Mouse (Mus musculus) embryonic facial prominence, embryonic 12.5 days (tissue): ENCODE data around the gene Hsd17b13. TPM values are rescaled to one million over a fixed set of nuclear protein-coding genes. Genes with fewer than 3 reads are reported as not detected.
"Not testable (repeated sequence)": the region's sequence is repeated elsewhere in the genome, so short reads cannot be mapped to it uniquely, and the experiment has no call there.

ENCODE experiments used
- ATAC-seq: fragments of 200-750 bp; cut with Nextera tagmentation; 2 replicates; pipeline ENCODE4 v1.8.0; 2017; ENCODE audit not compliant: insufficient number of reproducible peaks, insufficient read depth, low FRiP score, low TSS enrichment
- H3K27ac ChIP-seq: fragments of 300-500 bp; sonication (generic); 2 replicates; pipeline ENCODE4 v1.5.1; 2016; ENCODE audit warnings: mild to moderate bottlenecking
- H3K27me3 ChIP-seq: fragments of 300-500 bp; sonication (generic); 2 replicates; pipeline ENCODE4 v1.6.1; 2016; ENCODE audit warnings: mild to moderate bottlenecking, moderate library complexity
- H3K36me3 ChIP-seq: fragments of 300-500 bp; sonication (generic); 2 replicates; pipeline ENCODE4 v1.6.1; 2016; ENCODE audit warnings: mild to moderate bottlenecking
- H3K4me1 ChIP-seq: fragments of 300-500 bp; sonication (generic); 2 replicates; pipeline ENCODE4 v1.6.1; 2016
- H3K4me2 ChIP-seq: fragments of 300-500 bp; sonication (generic); replicated peaks from 2 replicates; pipeline ENCODE4 v1.6.1; 2016; ENCODE audit warnings: mild to moderate bottlenecking, moderate library complexity
- H3K4me3 ChIP-seq: fragments of 300-500 bp; sonication (generic); 2 replicates; pipeline ENCODE4 v1.5.1; 2016; ENCODE audit warnings: mild to moderate bottlenecking
- H3K9ac ChIP-seq: fragments of 300-500 bp; sonication (generic); 2 replicates; pipeline ENCODE4 v1.6.1; 2016; ENCODE audit warnings: mild to moderate bottlenecking, moderate library complexity
- H3K9me3 ChIP-seq: fragments of 300-500 bp; sonication (generic); 2 replicates; pipeline ENCODE4 v1.6.1; 2016; ENCODE audit warnings: mild to moderate bottlenecking, moderate library complexity
- WGBS: fragments of 180-500 bp; shearing (Covaris S2); methylation state at CpG from one replicate; pipeline ENCODE4 v1.1.7; 2016; 5-methylcytosine and 5-hydroxymethylcytosine counted together
- polyA plus RNA-seq: library from polyadenylated mRNA; unstranded; fragments of >200 nt; fragmentation: Nextera tagmentation; extraction: Ambion mirVana; gene quantifications from 2 replicates; pipeline ENCODE4 v1.2.1, GENCODE M21; 2016

The Hsd17b13 gene
- polyA plus RNA-seq, 1 experiment from 2014 or later: not detected

- H3K9ac ChIP-seq: no peak overlapping the region
- H3K9me3 ChIP-seq: no peaks in the 10 kb centered on the region
- H3K27me3 ChIP-seq: no peaks in the 10 kb centered on the region
- no peak for ATAC-seq
- H3K27ac ChIP-seq: no peak overlapping the region
- 89% methylated on average over 7 of the region's 7 CpGs for WGBS
- H3K4me2 ChIP-seq: no peak overlapping the region
- H3K4me3 ChIP-seq: no peak overlapping the region
- H3K36me3 ChIP-seq: no peaks in the 10 kb centered on the region
- H3K4me1 ChIP-seq: no peaks in the 10 kb centered on the region
These were observed 829 bp upstream of the Hsd17b13 start for GRCm38 (mm10) chr5:103977907-103978570.

DNA sequence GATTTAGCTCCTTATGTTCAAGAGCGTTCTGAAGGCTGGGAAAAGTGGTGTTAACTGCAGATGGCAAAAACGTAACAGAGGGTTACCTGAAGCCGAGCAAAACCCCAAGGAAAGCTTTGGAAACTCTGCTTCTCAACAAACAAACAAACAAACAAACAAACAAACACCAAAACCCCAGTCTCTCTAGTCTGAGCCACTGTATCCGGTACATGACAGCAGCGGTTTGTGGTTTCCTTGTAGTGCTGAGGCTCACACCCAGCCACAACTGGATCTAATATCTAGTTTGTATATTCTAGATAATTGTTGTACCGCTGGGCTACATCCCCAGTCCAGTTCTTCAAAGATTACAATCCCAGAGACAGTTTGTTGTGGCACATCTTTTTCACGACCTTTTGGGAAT is 1.5 kb downstream of the Hsd17b13 start:
- no peak for ATAC-seq
- Histone ChIP-seq H3K9me3 (no peaks in the 10 kb centered on the region), H3K27me3 (no peaks in the 10 kb centered on the region), H3K9ac (no peak overlapping the region), H3K4me1 (no peaks in the 10 kb centered on the region), H3K4me2 (no peak overlapping the region), H3K27ac (no peak overlapping the region), H3K36me3 (no peaks in the 10 kb centered on the region), H3K4me3 (no peak overlapping the region)
- WGBS: 73% methylated on average over 7 of the region's 7 CpGs

- H3K4me1 ChIP-seq: no peaks in the 10 kb centered on the region
- no peak for ATAC-seq
- H3K36me3 ChIP-seq: no peaks in the 10 kb centered on the region
- H3K27ac ChIP-seq: no peak overlapping the region
- H3K27me3 ChIP-seq: no peaks in the 10 kb centered on the region
- H3K9ac ChIP-seq: no peak overlapping the region
- no peaks in the 10 kb centered on the region for H3K9me3 ChIP-seq
- H3K4me2 ChIP-seq: no peak overlapping the region
- 75% methylated on average over 13 of the region's 13 CpGs for WGBS
- H3K4me3 ChIP-seq: no peak overlapping the region
These were observed 4.4 kb downstream of the Hsd17b13 start for GRCm38 (mm10) chr5:103972801-103973200.

GRCm38 (mm10) chr5:103972379-103972778 is 4.8 kb downstream of the Hsd17b13 start:
- H3K27me3 ChIP-seq: no peaks in the 10 kb centered on the region

DNA sequence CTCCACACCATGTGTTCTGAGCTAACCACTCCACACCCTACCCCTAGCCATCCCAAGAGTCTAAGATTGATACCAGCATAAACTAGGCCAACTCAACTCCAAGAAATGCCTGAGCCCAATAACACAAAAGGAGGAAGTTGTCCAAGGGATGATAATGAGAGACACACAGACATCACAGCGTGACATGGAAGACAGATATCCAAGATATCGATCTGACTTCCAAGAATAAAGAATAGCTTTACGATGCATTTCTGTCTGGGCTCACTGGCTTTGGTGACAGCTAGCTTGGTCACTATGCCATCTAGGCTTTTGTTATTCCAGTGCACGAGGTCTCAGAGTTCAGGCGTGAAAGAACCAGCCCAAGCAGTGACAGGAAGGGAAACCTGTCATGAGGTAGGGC is 6.2 kb downstream of the Hsd17b13 start:
- no peak for ATAC-seq
- H3K4me3 ChIP-seq: no peak overlapping the region
- no peaks in the 10 kb centered on the region for H3K4me1 ChIP-seq
- no peak overlapping the region for H3K9ac ChIP-seq
- WGBS: 81% methylated on average over 5 of the region's 5 CpGs
- no peak overlapping the region for H3K4me2 ChIP-seq
- no peaks in the 10 kb centered on the region for H3K9me3 ChIP-seq
- H3K36me3 ChIP-seq: no peaks in the 10 kb centered on the region
- H3K27ac ChIP-seq: no peak overlapping the region
- H3K27me3 ChIP-seq: no peaks in the 10 kb centered on the region

More at GRCm38 (mm10) chr5:103972379-103972778, 4.8 kb downstream of the Hsd17b13 start:
- 64% methylated on average over 19 of the region's 19 CpGs for WGBS
- no peaks in the 10 kb centered on the region for H3K9me3 ChIP-seq
- H3K36me3 ChIP-seq: no peaks in the 10 kb centered on the region
- ATAC-seq: no peak
- no peaks in the 10 kb centered on the region for H3K4me1 ChIP-seq
- no peak overlapping the region for H3K9ac ChIP-seq
- no peak overlapping the region for H3K4me2 ChIP-seq
- no peak overlapping the region for H3K27ac ChIP-seq
- H3K4me3 ChIP-seq: no peak overlapping the region

DNA sequence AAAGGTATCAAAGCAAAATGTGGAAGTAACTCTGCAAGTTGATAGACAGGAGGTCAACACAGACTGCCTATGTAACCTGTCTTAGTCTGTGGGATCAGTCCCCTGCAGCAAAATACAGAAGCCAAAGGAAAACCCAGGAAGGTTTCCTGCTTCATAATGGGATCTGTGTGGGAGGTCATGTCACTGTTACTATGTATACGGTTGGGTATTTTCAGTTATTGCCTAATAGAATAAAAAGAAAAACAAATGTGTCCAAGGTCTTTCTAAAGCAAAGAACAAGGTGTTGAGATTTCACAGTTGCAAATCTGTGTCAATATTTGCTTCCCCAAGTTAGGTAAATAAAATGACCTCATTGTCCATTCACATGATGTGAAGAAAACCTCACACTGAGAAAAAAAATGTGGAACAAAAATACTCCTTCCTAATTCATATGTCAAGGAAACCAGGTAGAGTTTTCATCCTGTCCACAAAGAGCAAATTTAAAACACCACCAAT is 14.2 kb downstream of the Hsd17b13 start:
- no peak overlapping the region for H3K4me3 ChIP-seq
- ATAC-seq: no peak
- 61% methylated on average over 1 of the region's 1 CpGs for WGBS
- no peaks in the 10 kb centered on the region for H3K4me1 ChIP-seq
- H3K9ac ChIP-seq: no peak overlapping the region
- no peak overlapping the region for H3K4me2 ChIP-seq
- no peaks in the 10 kb centered on the region for H3K27me3 ChIP-seq
- no peaks in the 10 kb centered on the region for H3K36me3 ChIP-seq
- H3K27ac ChIP-seq: no peak overlapping the region
- no peaks in the 10 kb centered on the region for H3K9me3 ChIP-seq

GRCm38 (mm10) chr5:103954638-103955037 is 22.6 kb downstream of the Hsd17b13 start:
- Histone ChIP-seq H3K9ac (no peak overlapping the region), H3K4me3 (no peak overlapping the region), H3K36me3 (no peaks in the 10 kb centered on the region), H3K4me2 (no peak overlapping the region), H3K9me3 (no peaks in the 10 kb centered on the region), H3K4me1 (no peaks in the 10 kb centered on the region), H3K27ac (no peak overlapping the region), H3K27me3 (no peaks in the 10 kb centered on the region)
- ATAC-seq: no peak
- 77% methylated on average over 5 of the region's 5 CpGs for WGBS

DNA sequence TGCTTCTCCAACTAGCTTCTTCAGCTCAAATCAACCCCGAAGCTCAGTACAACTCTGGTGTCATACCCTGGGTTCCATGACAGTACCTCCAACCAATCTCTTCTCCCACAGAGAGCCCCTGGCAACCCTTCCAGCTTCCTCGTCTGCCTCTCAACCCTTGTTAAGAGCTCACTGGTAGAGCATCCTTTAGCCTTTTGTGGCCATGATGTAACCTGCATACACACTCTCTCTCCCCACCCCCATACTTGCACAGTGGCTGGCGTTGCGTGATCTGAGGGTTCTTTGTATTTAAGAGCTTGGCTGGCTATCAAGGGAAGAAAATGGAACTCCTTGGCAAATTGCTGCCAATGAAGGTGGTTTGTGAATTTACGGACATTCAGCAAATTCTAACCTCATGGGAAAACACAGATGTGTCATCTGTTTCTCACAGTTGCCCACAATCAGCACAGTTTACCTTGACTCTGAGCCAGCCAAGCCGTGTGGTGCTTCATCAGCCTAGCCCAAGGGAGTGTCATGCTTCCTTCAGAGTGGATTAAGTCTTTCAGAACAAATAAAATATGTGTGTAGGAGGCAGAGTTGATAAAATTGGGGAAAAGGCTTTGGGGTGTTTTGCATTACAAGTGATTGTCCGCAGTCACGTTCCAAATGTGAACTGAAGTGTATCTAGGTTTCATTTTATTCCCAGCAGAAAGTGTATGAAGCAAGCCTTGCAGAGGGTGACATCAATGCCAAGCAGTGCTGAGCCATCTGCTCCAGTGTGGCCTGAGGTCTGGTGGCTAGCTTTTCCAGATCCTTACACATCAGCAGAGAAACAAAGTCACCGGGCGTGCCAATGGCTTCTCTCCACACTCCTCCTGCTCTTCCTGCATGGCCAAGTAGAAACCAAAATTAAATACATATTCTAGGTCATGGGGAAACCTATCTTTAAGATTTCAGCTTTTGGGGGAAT is 23.8 kb downstream of the Hsd17b13 start:
- Histone ChIP-seq H3K9ac (no peak overlapping the region), H3K4me2 (no peak overlapping the region), H3K27me3 (no peaks in the 10 kb centered on the region), H3K9me3 (no peaks in the 10 kb centered on the region), H3K36me3 (no peaks in the 10 kb centered on the region), H3K27ac (no peak overlapping the region), H3K4me1 (no peaks in the 10 kb centered on the region), H3K4me3 (no peak overlapping the region)
- 80% methylated on average over 10 of the region's 10 CpGs for WGBS
- ATAC-seq: no peak

GRCm38 (mm10) chr5:103950138-103950537 is 27.1 kb downstream of the Hsd17b13 start:
- H3K36me3 ChIP-seq, H3K9me3 ChIP-seq, H3K9ac ChIP-seq, H3K4me2 ChIP-seq, H3K27me3 ChIP-seq, H3K4me3 ChIP-seq, H3K4me1 ChIP-seq, H3K27ac ChIP-seq, ATAC-seq: not testable (repeated sequence)
- 89% methylated on average over 15 of the region's 15 CpGs for WGBS

DNA sequence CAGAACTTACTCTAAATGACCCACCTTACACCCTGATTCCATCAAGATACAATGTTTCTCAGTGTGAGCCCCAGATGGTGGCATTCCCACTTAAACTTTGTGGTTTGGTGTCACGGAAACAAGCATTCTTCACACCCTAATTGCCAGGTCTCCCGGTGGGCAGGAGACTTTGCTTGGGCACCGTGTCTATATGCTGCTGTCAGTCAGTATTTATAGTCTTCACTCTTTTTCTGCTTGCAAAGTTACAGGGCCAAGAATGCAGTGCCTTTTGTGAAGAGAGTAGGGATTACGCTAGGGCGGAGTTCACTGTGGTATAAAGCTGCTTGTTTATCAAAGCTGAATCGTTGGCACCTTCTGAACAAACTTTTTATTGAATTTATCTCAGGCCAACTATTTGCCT is 34.0 kb downstream of the Hsd17b13 start:
- H3K4me1 ChIP-seq: peaks cover 7% of the 10 kb centered on the region; the same call in 1 of the 2 replicates
- no peak overlapping the region for H3K4me3 ChIP-seq
- WGBS: 55% methylated on average over 6 of the region's 6 CpGs
- H3K36me3 ChIP-seq: no peaks in the 10 kb centered on the region
- ATAC-seq: no peak
- no peak overlapping the region for H3K4me2 ChIP-seq
- no peak overlapping the region for H3K9ac ChIP-seq
- no peaks in the 10 kb centered on the region for H3K9me3 ChIP-seq
- no peaks in the 10 kb centered on the region for H3K27me3 ChIP-seq
- no peak overlapping the region for H3K27ac ChIP-seq

DNA sequence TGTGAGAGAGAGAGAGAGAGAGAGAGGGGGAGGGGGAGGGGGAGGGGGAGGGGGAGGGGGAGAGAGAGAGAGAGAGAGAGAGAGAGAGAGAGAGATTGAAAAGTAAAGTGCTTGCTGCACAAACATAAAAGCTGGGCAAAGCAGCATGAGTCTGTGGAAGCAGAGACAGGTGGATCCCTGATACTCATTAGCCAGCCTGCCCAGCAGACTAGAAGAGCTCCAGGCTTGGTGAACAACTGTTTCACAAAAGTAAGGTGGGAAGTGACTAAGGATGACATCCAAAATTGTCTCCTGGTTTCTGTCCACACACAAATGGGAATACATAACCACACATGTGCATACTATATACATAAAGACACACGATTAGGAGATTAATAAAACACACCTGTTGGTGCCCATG is 37.4 kb downstream of the Hsd17b13 start:
- Histone ChIP-seq H3K9ac (no peak overlapping the region), H3K4me2 (no peak overlapping the region), H3K36me3 (no peaks in the 10 kb centered on the region), H3K4me1 (peaks cover 11% of the 10 kb centered on the region), H3K27me3 (no peaks in the 10 kb centered on the region), H3K9me3 (no peaks in the 10 kb centered on the region), H3K4me3 (no peak overlapping the region), H3K27ac (no peak overlapping the region)
- 50% methylated on average over 1 of the region's 1 CpGs for WGBS
- no peak for ATAC-seq

GRCm38 (mm10) chr5:103939350-103939652 is 37.9 kb downstream of the Hsd17b13 start:
- Histone ChIP-seq H3K4me1 (peaks cover 11% of the 10 kb centered on the region), H3K9ac (no peak overlapping the region), H3K36me3 (no peaks in the 10 kb centered on the region), H3K4me3 (no peak overlapping the region), H3K27me3 (no peaks in the 10 kb centered on the region), H3K27ac (no peak overlapping the region), H3K4me2 (no peak overlapping the region), H3K9me3 (no peaks in the 10 kb centered on the region)
- no peak; the same call in 1 of the 2 replicates for ATAC-seq
- 69% methylated on average over 7 of the region's 7 CpGs for WGBS
